Mouse (Mus musculus) limb, embryonic 10.5 days (tissue): ENCODE data around the gene Rcbtb2. TPM values are rescaled to one million over a fixed set of nuclear protein-coding genes. Genes with fewer than 3 reads are reported as not detected.

Experiments used
- DNase-seq: peaks from one replicate; pipeline ENCODE4 v3.0.0-alpha.2; 2017; ENCODE audit warnings: low spot score
- H3K27ac ChIP-seq: fragments of 300-500 bp; sonication (generic); 2 replicates; pipeline ENCODE4 v1.5.1; 2016; ENCODE audit warnings: mild to moderate bottlenecking
- H3K27me3 ChIP-seq: fragments of 300-500 bp; sonication (generic); 2 replicates; pipeline ENCODE4 v1.6.1; 2016; ENCODE audit warnings: low read depth, mild to moderate bottlenecking; ENCODE audit not compliant: poor library complexity, severe bottlenecking
- H3K36me3 ChIP-seq: fragments of 300-500 bp; sonication (generic); 2 replicates; pipeline ENCODE4 v1.6.1; 2016; ENCODE audit warnings: mild to moderate bottlenecking, moderate library complexity
- H3K4me1 ChIP-seq: fragments of 300-500 bp; sonication (generic); 2 replicates; pipeline ENCODE4 v1.6.1; 2016
- H3K4me3 ChIP-seq: fragments of 300-500 bp; sonication (generic); 2 replicates; pipeline ENCODE4 v1.5.1; 2016; ENCODE audit warnings: mild to moderate bottlenecking, moderate library complexity
- H3K9me3 ChIP-seq: fragments of 300-500 bp; sonication (generic); replicated peaks from 2 replicates; pipeline ENCODE4 v1.6.1; 2016; ENCODE audit warnings: mild to moderate bottlenecking
- WGBS: fragments of 180-500 bp; shearing (Covaris S2); methylation state at CpG from one replicate; pipeline ENCODE4 v1.1.7; 2016; 5-methylcytosine and 5-hydroxymethylcytosine counted together
- polyA plus RNA-seq: library from polyadenylated mRNA; unstranded; fragments of >200 nt; fragmentation: Nextera tagmentation; extraction: Ambion mirVana; gene quantifications from 2 replicates; pipeline ENCODE4 v1.2.1, GENCODE M21; 2016

The Rcbtb2 gene
- polyA plus RNA-seq, 1 experiment from 2014 or later, result 202 TPM

GRCm38 (mm10) chr14:73199058-73199457 lies 76.2 kb downstream of the Rcbtb2 start:
- no peak for DNase-seq
- peak overlapping the region; percentile 44; the same call in 1 of the 2 replicates for H3K27ac ChIP-seq
- no peaks in the 10 kb centered on the region for H3K9me3 ChIP-seq
- peaks cover 7% of the 10 kb centered on the region for H3K36me3 ChIP-seq
- H3K27me3 ChIP-seq, result no peaks in the 10 kb centered on the region
- WGBS, result 29% methylated on average over 5 of the region's 5 CpGs
- H3K4me1 ChIP-seq, result peaks cover 12% of the 10 kb centered on the region
- no peak overlapping the region for H3K4me3 ChIP-seq

- no peak overlapping the region for H3K4me3 ChIP-seq
- peaks cover 12% of the 10 kb centered on the region for H3K4me1 ChIP-seq
- H3K27ac ChIP-seq, result no peak overlapping the region
- H3K36me3 ChIP-seq, result no peaks in the 10 kb centered on the region
- WGBS, result 60% methylated on average over 3 of the region's 3 CpGs
- no peaks in the 10 kb centered on the region for H3K9me3 ChIP-seq
- no peak for DNase-seq
- no peaks in the 10 kb centered on the region for H3K27me3 ChIP-seq
These were observed 78.6 kb downstream of the Rcbtb2 start for GRCm38 (mm10) chr14:73201447-73201846.

- Histone ChIP-seq H3K4me1 (peaks cover under 1% of the 10 kb centered on the region), H3K4me3 (no peak overlapping the region), H3K36me3 (no peaks in the 10 kb centered on the region), H3K27me3 (no peaks in the 10 kb centered on the region), H3K9me3 (no peaks in the 10 kb centered on the region), H3K27ac (no peak overlapping the region)
- no peak for DNase-seq
- 80% methylated on average over 3 of the region's 3 CpGs for whole genome bisulfite sequencing
These were observed 81.2 kb downstream of the Rcbtb2 start for GRCm38 (mm10) chr14:73204016-73204415.

GRCm38 (mm10) chr14:73209262-73209661 lies 86.4 kb downstream of the Rcbtb2 start:
- Histone ChIP-seq H3K27me3 (no peaks in the 10 kb centered on the region), H3K36me3 (no peaks in the 10 kb centered on the region), H3K9me3 (no peaks in the 10 kb centered on the region), H3K4me1 (no peaks in the 10 kb centered on the region), H3K4me3 (no peak overlapping the region), H3K27ac (no peak overlapping the region)
- DNase-seq, result no peak

- Histone ChIP-seq H3K4me3 (no peak overlapping the region), H3K36me3 (peaks cover 3% of the 10 kb centered on the region; the same call in 1 of the 2 replicates), H3K4me1 (no peaks in the 10 kb centered on the region), H3K9me3 (no peaks in the 10 kb centered on the region), H3K27ac (no peak overlapping the region), H3K27me3 (no peaks in the 10 kb centered on the region)
- WGBS, result 95% methylated on average over 8 of the region's 8 CpGs
- no peak for DNase-seq
These were observed 87.4 kb downstream of the Rcbtb2 start for GRCm38 (mm10) chr14:73210196-73210595.

GRCm38 (mm10) chr14:73211477-73211876 lies 88.6 kb downstream of the Rcbtb2 start:
- no peak for DNase-seq
- Histone ChIP-seq H3K9me3 (no peaks in the 10 kb centered on the region), H3K4me1 (no peaks in the 10 kb centered on the region), H3K27me3 (no peaks in the 10 kb centered on the region), H3K27ac (no peak overlapping the region), H3K36me3 (peaks cover 5% of the 10 kb centered on the region; the same call in 1 of the 2 replicates), H3K4me3 (no peak overlapping the region)
- WGBS, result 93% methylated on average over 5 of the region's 5 CpGs

- no peaks in the 10 kb centered on the region for H3K9me3 ChIP-seq
- peaks cover 5% of the 10 kb centered on the region; the same call in 1 of the 2 replicates for H3K36me3 ChIP-seq
- no peak overlapping the region for H3K4me3 ChIP-seq
- no peaks in the 10 kb centered on the region for H3K27me3 ChIP-seq
- no peak for DNase-seq
- 85% methylated on average over 1 of the region's 1 CpGs for WGBS
- H3K4me1 ChIP-seq, result no peaks in the 10 kb centered on the region
- no peak overlapping the region for H3K27ac ChIP-seq
These were observed 94.2 kb downstream of the Rcbtb2 start for GRCm38 (mm10) chr14:73217062-73217461.

- no peaks in the 10 kb centered on the region for H3K27me3 ChIP-seq
These were observed 99.6 kb downstream of the Rcbtb2 start for GRCm38 (mm10) chr14:73222316-73222970.

GRCm38 (mm10) chr14:73226346-73226745 lies 103.5 kb downstream of the Rcbtb2 start:
- Histone ChIP-seq H3K27me3 (no peaks in the 10 kb centered on the region), H3K9me3 (no peaks in the 10 kb centered on the region), H3K4me1 (peaks cover 5% of the 10 kb centered on the region), H3K36me3 (0 out of 2 replicates have a peak, but pooled peaks cover 4% of the 10 kb centered on the region), H3K4me3 (no peak overlapping the region), H3K27ac (no peak overlapping the region)
- no peak for DNase-seq
- WGBS, result 84% methylated on average over 3 of the region's 3 CpGs

More at GRCm38 (mm10) chr14:73222316-73222970, 99.6 kb downstream of the Rcbtb2 start:
- H3K4me3 ChIP-seq, result no peak overlapping the region
- H3K27ac ChIP-seq, result no peak overlapping the region
- WGBS, result 92% methylated on average over 9 of the region's 9 CpGs
- H3K4me1 ChIP-seq, result no peaks in the 10 kb centered on the region
- DNase-seq, result no peak
- no peaks in the 10 kb centered on the region for H3K9me3 ChIP-seq
- no peaks in the 10 kb centered on the region for H3K36me3 ChIP-seq

- Histone ChIP-seq H3K9me3 (no peaks in the 10 kb centered on the region), H3K27ac (no peak overlapping the region), H3K27me3 (no peaks in the 10 kb centered on the region), H3K4me3 (no peak overlapping the region), H3K36me3 (0 out of 2 replicates have a peak, but pooled peaks cover 4% of the 10 kb centered on the region), H3K4me1 (peaks cover 10% of the 10 kb centered on the region)
- DNase-seq, result no peak
- WGBS, result 10% methylated on average over 1 of the region's 1 CpGs
These were observed 104.0 kb downstream of the Rcbtb2 start for GRCm38 (mm10) chr14:73226849-73227248.

GRCm38 (mm10) chr14:73231286-73231982 lies 108.6 kb downstream of the Rcbtb2 start:
- Histone ChIP-seq H3K4me3 (no peak overlapping the region), H3K4me1 (peaks cover 34% of the 10 kb centered on the region), H3K27ac (peak overlapping the region; percentile 78), H3K9me3 (no peaks in the 10 kb centered on the region), H3K27me3 (no peaks in the 10 kb centered on the region), H3K36me3 (0 out of 2 replicates have a peak, but pooled peaks cover 4% of the 10 kb centered on the region)
- 16% methylated on average over 5 of the region's 5 CpGs for WGBS
- peak; percentile 36 for DNase-seq

GRCm38 (mm10) chr14:73234468-73235031 lies 111.7 kb downstream of the Rcbtb2 start:
- DNase-seq, result peak; percentile 63

GRCm38 (mm10) chr14:73237848-73238321 lies 115.0 kb downstream of the Rcbtb2 start, which contains the start of gene Lpar6:
TSS of gene Lpar6 (plus strand) at chr14:73237895.
- peak within 1 kb of the TSS; percentile 96 for H3K27ac ChIP-seq

More at GRCm38 (mm10) chr14:73234468-73235031, 111.7 kb downstream of the Rcbtb2 start:
- WGBS, result 0% methylated on average over 2 of the region's 2 CpGs
- no peaks in the 10 kb centered on the region for H3K9me3 ChIP-seq
- peak overlapping the region; percentile 81 for H3K27ac ChIP-seq
- peak overlapping the region; percentile 17; the same call in 1 of the 2 replicates for H3K4me3 ChIP-seq
- 0 out of 2 replicates have a peak, but pooled peaks cover 4% of the 10 kb centered on the region for H3K36me3 ChIP-seq
- peaks cover 42% of the 10 kb centered on the region for H3K4me1 ChIP-seq
- H3K27me3 ChIP-seq, result no peaks in the 10 kb centered on the region

More at GRCm38 (mm10) chr14:73237848-73238321, 115.0 kb downstream of the Rcbtb2 start, which contains the start of gene Lpar6:
- Histone ChIP-seq H3K4me1 (peaks cover 31% of the 10 kb centered on the region), H3K9me3 (no peaks in the 10 kb centered on the region), H3K27me3 (no peaks in the 10 kb centered on the region), H3K36me3 (peaks cover 17% of the 10 kb centered on the region), H3K4me3 (peak within 1 kb of the TSS; percentile 66)
- peak; percentile 72 for DNase-seq
- under 1% methylated on average over 19 of the region's 19 CpGs for WGBS
